Mouse (Mus musculus): ENCODE results near the gene Il27ra.

DNA sequence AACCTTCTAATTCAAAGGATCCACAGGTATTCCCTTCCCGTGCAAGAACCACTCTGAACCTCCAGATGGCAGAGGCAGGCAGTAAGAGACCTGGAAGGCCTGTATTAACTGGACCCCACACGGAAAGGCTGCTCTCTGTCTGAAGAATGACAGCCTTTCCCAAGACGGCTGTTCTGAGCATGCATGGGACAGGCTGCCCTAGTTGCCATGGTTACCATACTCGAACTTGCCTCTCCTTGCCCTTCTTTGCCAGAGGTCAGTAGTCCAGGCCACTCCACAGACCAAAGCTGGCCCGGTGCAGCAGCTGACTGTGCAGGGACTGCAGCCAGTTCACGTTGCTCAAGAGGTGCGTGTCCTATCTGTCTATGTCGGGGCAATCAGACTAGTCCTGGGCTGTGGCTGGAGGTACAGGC is 41.4 kb upstream of the Il27ra start:
- peak; percentile 11; the same call in 1 of the 2 replicates for TF ChIP-seq CTCF (IDR thresholded peaks at IDR 0.05; ENCODE audit: low read depth)
- no peak for TF ChIP-seq EP300 (IDR thresholded peaks at IDR 0.05; ENCODE audit: low read depth)
